Mouse (Mus musculus) pancreas, adult 10 weeks (tissue): Measurements from ENCODE around the gene Tmem131. TPM values are rescaled to one million over a fixed set of nuclear protein-coding genes. Genes with fewer than 3 reads are reported as not detected.

Source experiments
- polyA plus RNA-seq: library from polyadenylated mRNA; stranded (reverse); fragments of 350-450 nt; fragmentation: Illumina TruSeq; extraction: RNeasy Lipid Tissue Mini Kit (QIAGEN cat#74804); gene quantifications from one replicate; pipeline ENCODE4 v1.2.3, GENCODE M21; 2015; ENCODE audit warnings: low read depth, low replicate concordance; ENCODE audit not compliant: insufficient read depth

Tmem131 gene
- 8.1 TPM for polyA plus RNA-seq

GRCm38 (mm10) chr1:36943653-36944052 lies at the start of gene Tmem131:
Tmem131 (minus strand) TSS chr1:36943666.

DNA sequence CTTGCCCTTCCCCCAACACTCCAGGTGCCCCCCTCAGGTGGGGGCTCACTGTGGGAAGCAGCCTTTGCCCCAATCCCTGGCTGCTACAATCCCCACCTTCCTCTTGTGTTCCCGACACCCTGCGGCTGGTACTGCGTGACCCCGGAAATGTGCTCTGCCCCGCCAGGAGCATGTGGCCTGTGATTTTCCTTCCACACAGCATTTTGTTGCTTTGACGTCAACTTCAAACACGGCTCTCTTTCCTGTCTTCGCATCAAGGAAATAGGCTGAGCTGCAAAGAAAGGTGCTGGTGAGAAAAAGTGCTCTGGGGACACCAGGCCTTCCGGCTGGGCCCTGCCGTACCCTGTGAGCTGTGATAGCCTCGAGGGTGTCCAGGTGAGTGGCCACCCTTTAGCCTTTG lies 181.9 kb downstream of the Tmem131 start, which contains the start of gene Zap70:
Gene Zap70, plus strand, starts transcription at position 231 of the 400 bp plus-strand sequence.

Other genes with a start within 250 kb of the Tmem131 start
- gene 4933424G06Rik, start 233.5 kb downstream of the Tmem131 start, polyA plus RNA-seq: not detected
- 15.8 TPM for gene Actr1b, start 229.2 kb downstream of the Tmem131 start, polyA plus RNA-seq
- gene Zap70, start 181.9 kb downstream of the Tmem131 start, polyA plus RNA-seq: not detected
- gene Vwa3b, start 82.9 kb upstream of the Tmem131 start, polyA plus RNA-seq: 4.1 TPM